Mouse (Mus musculus) olfactory bulb, adult 2 months (tissue): ENCODE measurements around the gene Rbfox3. TPM values are rescaled to one million over a fixed set of nuclear protein-coding genes. Genes with fewer than 3 reads are reported as not detected.

Experiments
- H3K27ac ChIP-seq: fragments of 200-500 bp; 2 replicates; pipeline ENCODE4 v1.5.1; 2012; ENCODE audit warnings: low read depth, low read length; ENCODE audit not compliant: insufficient read depth
- H3K4me1 ChIP-seq: fragments of 200-500 bp; 2 replicates; pipeline ENCODE4 v1.6.1; 2012; ENCODE audit warnings: low read length; ENCODE audit not compliant: control insufficient read depth, insufficient read depth
- H3K4me3 ChIP-seq: fragments of 200-500 bp; 2 replicates; pipeline ENCODE4 v1.5.1; 2012; ENCODE audit warnings: mild to moderate bottlenecking, low read depth, low read length, moderate library complexity; ENCODE audit not compliant: insufficient read depth
- CTCF ChIP-seq: fragments of 200-500 bp; IDR thresholded peaks from 2 replicates; pipeline ENCODE4 v1.5.1; 2012; ENCODE audit warnings: low read depth, mild to moderate bottlenecking, low read length, moderate library complexity; ENCODE audit not compliant: insufficient read depth
- POLR2A ChIP-seq: fragments of 200-500 bp; IDR thresholded peaks from 2 replicates; pipeline ENCODE4 v1.6.1; 2012; ENCODE audit warnings: mild to moderate bottlenecking, low read depth, low read length, moderate library complexity; ENCODE audit not compliant: insufficient read depth
- WGBS: fragments of 180-500 bp; shearing (Covaris S2); methylation state at CpG from one replicate; pipeline ENCODE4 v1.1.7; 2018; 5-methylcytosine and 5-hydroxymethylcytosine counted together
- polyA plus RNA-seq: library from polyadenylated mRNA; stranded (reverse); fragments of >200 nt; gene quantifications from 2 replicates; pipeline ENCODE4 v1.2.4, GENCODE M21; 2012; ENCODE audit warnings: low replicate concordance; ENCODE audit not compliant: missing spikeins, insufficient read depth, insufficient read length

Gene Rbfox3
- polyA plus RNA-seq, 1 experiment, result not detected

DNA sequence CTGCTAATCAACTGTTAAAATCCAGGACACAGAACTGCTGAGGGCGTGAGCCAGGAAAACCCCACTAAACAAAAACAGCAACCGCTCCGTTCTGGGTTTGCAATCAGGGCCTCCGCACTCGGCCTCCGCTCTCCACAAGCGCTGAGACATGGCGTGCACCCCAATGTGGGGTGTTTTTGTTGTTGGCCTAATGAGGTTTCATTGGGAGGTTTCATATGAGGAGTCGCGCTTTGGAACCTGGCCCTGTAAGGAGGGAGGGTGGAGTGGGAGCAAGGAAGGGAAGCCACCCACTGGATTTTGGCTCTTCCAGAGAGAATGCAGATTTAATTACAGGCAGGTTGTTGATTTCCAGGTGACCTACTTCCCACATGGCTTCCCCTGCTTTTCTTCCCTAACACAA is 230.7 kb downstream of the Rbfox3 start:
- WGBS, result 46% methylated on average over 10 of the region's 10 CpGs
- TF ChIP-seq POLR2A (no peak), CTCF (no peak)
- no peak overlapping the region for H3K27ac ChIP-seq
- no peak overlapping the region for H3K4me3 ChIP-seq
- H3K4me1 ChIP-seq, result peaks cover 67% of the 10 kb centered on the region

DNA sequence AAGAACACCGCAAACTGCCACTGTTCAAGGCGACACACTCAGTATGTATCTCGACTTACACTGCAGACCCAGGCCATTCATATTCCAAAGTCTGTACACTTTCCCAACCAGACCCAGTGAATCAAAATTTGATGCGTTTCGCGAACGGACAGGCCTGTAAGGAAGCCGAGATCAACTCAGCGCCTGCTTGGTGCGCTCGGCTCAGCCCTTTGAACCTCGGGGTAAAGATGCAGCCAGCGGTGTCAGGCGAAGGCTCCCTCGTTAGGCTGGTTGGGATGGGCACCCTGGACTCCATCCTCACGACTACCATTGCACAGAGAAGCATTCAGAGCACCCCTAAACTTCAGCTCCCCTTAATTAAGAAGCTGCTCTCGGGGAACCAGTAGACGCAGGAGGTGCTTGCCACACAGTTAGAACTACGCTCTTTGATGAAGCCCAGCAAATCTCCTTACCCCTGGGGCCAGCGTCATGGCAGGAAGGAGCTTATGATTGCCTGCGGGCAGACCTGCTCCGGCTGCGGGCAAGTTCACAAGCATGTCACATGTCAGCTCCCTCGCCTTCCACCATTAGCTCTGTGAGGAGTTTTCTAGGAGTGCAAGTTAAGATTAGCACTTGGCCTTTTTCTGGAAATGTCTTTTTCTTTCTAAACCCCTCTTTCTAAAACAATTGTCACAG is 231.5 kb downstream of the Rbfox3 start:
- TF ChIP-seq CTCF, result no peak
- TF ChIP-seq POLR2A, result no peak
- H3K4me3 ChIP-seq, result no peak overlapping the region
- no peak overlapping the region for H3K27ac ChIP-seq
- H3K4me1 ChIP-seq, result peaks cover 61% of the 10 kb centered on the region
- 72% methylated on average over 24 of the region's 24 CpGs for WGBS

DNA sequence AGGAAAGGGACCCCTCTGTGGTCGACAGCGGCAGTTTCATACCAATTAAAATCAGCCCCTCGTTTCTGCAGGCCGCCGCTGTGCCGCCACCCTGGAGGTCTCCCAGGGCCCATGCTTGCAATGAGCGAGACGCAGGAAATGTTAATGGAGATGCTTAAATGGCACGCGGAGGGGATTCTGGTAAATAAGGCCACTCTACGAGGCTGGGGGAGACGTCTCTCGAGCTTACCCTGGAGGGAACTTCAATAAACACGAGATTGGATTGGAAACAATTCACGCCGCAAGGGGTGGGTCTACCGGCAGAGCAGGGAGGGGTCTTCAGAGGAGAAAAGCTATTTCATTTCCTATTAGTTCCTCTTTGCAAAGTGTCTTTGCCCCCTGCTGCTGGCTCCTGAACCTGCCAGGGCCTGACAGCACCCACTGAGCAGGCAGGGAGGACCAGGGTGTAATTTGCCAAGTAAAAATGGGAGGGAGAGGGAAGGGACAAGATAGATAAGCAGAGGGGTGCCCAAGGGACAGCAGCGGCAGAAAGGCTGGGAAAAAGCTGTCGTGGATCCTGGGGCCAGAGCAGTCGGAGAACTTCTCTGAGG is 232.8 kb downstream of the Rbfox3 start:
- no peak overlapping the region for H3K27ac ChIP-seq
- TF ChIP-seq CTCF (no peak), POLR2A (no peak)
- 34% methylated on average over 20 of the region's 20 CpGs for WGBS
- no peak overlapping the region for H3K4me3 ChIP-seq
- peaks cover 53% of the 10 kb centered on the region for H3K4me1 ChIP-seq

DNA sequence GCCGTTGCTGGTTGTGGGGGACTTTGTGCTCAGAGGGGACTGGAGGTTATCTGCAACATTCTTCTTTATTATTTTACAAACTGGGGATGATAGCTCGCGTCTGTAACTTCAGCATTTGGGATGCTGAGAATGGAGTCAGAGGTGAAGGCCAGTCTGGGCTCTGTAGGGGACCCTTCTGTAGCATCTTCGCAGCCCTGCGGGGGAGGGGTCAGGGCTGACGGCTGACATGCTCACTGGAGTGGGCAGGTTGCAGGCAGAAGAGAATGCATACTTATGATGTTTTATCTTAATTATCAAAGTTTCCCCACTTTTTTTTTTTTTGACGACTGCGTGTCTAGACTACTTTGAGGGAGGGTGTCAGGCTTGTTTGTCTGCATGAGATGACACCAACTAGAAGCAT is 234.1 kb downstream of the Rbfox3 start:
- Histone ChIP-seq H3K27ac (no peak overlapping the region), H3K4me1 (peaks cover 54% of the 10 kb centered on the region), H3K4me3 (no peak overlapping the region)
- no peak for TF ChIP-seq POLR2A
- TF ChIP-seq CTCF, result no peak
- 69% methylated on average over 8 of the region's 8 CpGs for WGBS

DNA sequence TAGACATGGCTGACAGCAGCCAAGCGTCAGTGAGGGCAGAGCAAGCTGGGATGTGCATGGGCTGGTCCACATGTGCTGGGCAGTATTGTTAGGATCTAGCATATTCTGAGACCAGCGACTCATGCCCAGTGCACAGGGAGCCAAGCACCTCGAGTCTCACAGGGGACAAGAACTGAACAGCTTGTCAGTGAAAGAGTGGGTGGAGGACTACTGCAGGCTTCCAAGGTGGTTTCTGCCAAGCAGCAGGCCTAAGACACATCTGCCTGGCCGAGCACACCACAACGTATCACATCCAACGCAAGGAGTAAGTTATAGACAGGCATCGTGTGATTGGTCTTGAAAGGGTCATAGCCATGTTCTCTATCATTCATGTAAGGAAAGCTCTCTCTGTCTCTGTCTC is 235.0 kb downstream of the Rbfox3 start:
- WGBS, result 68% methylated on average over 7 of the region's 7 CpGs
- Histone ChIP-seq H3K27ac (no peak overlapping the region), H3K4me3 (no peak overlapping the region), H3K4me1 (peaks cover 47% of the 10 kb centered on the region)
- TF ChIP-seq CTCF, result no peak
- no peak for TF ChIP-seq POLR2A

DNA sequence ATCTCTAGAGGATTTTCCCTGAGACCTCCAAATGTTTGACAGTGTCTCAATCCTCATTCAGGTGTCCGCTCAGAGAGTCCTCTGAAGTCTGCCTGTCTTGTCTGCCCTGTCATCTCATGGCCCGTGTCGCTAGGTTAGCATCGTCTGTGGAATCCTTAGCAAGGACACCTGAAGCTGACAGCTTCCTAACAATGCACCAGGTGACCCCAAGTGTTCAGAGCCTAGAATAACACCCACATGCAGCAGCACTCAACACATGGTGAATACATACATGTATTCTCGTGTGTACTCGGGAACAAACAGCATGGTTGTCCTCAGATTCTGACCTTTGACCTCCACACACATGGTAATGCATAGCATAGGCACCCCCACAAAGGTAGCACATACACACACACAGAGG is 239.4 kb downstream of the Rbfox3 start:
- Histone ChIP-seq H3K27ac (no peak overlapping the region), H3K4me3 (no peak overlapping the region), H3K4me1 (peaks cover 37% of the 10 kb centered on the region)
- WGBS, result 89% methylated on average over 6 of the region's 6 CpGs
- TF ChIP-seq CTCF (no peak), POLR2A (no peak)

DNA sequence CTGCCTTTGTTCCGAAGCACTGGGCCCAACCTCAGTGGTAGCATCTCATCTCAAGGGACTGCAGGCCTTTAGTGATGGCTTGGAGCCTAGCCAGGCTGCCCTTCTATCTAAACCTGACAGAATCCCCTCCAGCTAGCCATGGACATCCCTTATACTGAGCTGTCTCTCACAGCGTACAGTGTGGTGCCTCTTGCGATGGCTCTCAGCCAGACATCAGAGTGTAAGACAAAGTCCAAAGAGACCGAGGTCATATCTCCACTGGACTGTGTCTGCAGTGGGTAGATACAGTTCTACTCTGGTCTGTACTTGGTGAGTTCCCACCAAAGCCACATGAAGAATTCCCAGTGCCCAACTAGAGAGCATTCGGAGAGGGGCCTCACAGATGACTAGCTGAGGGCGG is 240.2 kb downstream of the Rbfox3 start:
- H3K4me3 ChIP-seq, result no peak overlapping the region
- WGBS, result 79% methylated on average over 6 of the region's 6 CpGs
- H3K27ac ChIP-seq, result no peak overlapping the region
- peaks cover 34% of the 10 kb centered on the region for H3K4me1 ChIP-seq
- TF ChIP-seq POLR2A (no peak), CTCF (no peak)

DNA sequence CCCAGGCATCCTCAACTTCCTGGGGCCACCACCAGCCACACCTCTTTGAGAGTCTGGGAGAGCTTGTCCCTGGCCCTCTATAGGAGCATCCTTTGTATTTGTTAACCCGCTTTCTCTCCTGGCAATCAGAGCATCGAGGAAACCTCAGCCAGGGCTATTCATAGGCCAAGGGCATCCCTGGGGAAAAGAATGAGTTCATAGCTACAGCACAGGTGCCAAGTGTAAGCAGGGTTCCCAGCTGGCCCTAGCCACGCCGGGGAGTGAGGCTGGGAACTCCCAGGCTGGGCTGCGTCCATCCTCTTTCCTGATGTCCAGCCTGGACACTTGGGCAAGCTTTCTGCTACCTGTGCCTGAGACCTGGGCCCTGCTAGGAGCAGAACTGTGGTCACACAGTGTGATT is 241.6 kb downstream of the Rbfox3 start:
- WGBS, result 34% methylated on average over 5 of the region's 5 CpGs
- Histone ChIP-seq H3K27ac (no peak overlapping the region), H3K4me1 (peaks cover 33% of the 10 kb centered on the region), H3K4me3 (no peak overlapping the region)
- TF ChIP-seq POLR2A, result no peak
- TF ChIP-seq CTCF, result no peak

DNA sequence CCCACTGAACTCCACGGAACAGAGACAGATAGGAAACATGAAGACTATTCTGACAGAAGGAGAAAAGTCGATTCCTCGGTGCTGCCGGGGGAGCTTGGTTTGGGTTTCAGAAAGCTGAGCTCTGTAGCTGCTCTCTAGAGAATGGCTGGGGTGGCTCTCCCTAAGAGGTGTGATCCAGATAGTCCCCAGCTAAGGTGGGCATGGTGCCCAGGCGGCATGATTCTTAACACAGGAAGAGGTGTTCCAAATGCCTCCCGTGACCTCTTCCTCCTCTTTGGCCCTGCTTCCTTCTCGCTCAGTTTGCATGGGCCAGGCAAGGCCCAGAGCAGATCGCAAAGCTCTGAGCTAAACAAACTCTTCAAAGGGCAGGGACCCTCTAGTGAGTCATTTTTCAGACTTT is 243.0 kb downstream of the Rbfox3 start:
- WGBS, result 73% methylated on average over 8 of the region's 8 CpGs
- Histone ChIP-seq H3K27ac (no peak overlapping the region), H3K4me3 (no peak overlapping the region), H3K4me1 (peaks cover 37% of the 10 kb centered on the region)
- TF ChIP-seq CTCF (no peak), POLR2A (no peak)
